Mouse (Mus musculus): ENCODE data around the gene Poc1b. TPM values are rescaled to one million over a fixed set of nuclear protein-coding genes. Genes with fewer than 3 reads are reported as not detected.

Gene Poc1b
- polyA plus RNA-seq, 1 experiment, result 10.2 TPM

GRCm38 (mm10) chr10:99200944-99201343 lies 94.1 kb downstream of the Poc1b start:
- 78% methylated on average over 5 of the region's 5 CpGs for WGBS
- H3K36me3 ChIP-seq (ENCODE audit: control insufficient read depth, insufficient read depth, low read length), result no peaks in the 10 kb centered on the region
- no peak overlapping the region for H3K4me3 ChIP-seq (ENCODE audit: insufficient read depth, low read depth, low read length)
- no peaks in the 10 kb centered on the region for H3K27me3 ChIP-seq (replicated peaks; ENCODE audit: control insufficient read depth, insufficient read depth, low read length)
- peak; percentile 51 for DNase-seq
- no peak overlapping the region for H3K27ac ChIP-seq (ENCODE audit: insufficient read depth, low read depth, low read length)
- TF ChIP-seq POLR2A (IDR thresholded peaks at IDR 0.05; ENCODE audit: low read depth, low read length), result no peak
- no peak for TF ChIP-seq CTCF (conservative IDR thresholded peaks at IDR 0.05; ENCODE audit: insufficient read depth, insufficient read length, low read depth, low read length)
- peaks cover 6% of the 10 kb centered on the region; the same call in 1 of the 2 replicates for H3K4me1 ChIP-seq (ENCODE audit: control insufficient read depth, insufficient read depth, low read length)

GRCm38 (mm10) chr10:99201786-99202185 lies 95.0 kb downstream of the Poc1b start:
- no peaks in the 10 kb centered on the region for H3K27me3 ChIP-seq (replicated peaks; ENCODE audit: control insufficient read depth, insufficient read depth, low read length)
- peak; percentile 52 for DNase-seq

GRCm38 (mm10) chr10:99202363-99202762 lies 95.5 kb downstream of the Poc1b start:
- Histone ChIP-seq H3K27me3 (replicated peaks; ENCODE audit: control insufficient read depth, insufficient read depth, low read length) (no peaks in the 10 kb centered on the region), H3K36me3 (ENCODE audit: control insufficient read depth, insufficient read depth, low read length) (no peaks in the 10 kb centered on the region), H3K27ac (ENCODE audit: insufficient read depth, low read depth, low read length) (no peak overlapping the region), H3K4me1 (ENCODE audit: control insufficient read depth, insufficient read depth, low read length) (peaks cover 6% of the 10 kb centered on the region; the same call in 1 of the 2 replicates), H3K4me3 (ENCODE audit: insufficient read depth, low read depth, low read length) (no peak overlapping the region)
- TF ChIP-seq POLR2A (IDR thresholded peaks at IDR 0.05; ENCODE audit: low read depth, low read length), result no peak
- TF ChIP-seq CTCF (conservative IDR thresholded peaks at IDR 0.05; ENCODE audit: insufficient read depth, insufficient read length, low read depth, low read length), result no peak
- peak; percentile 32 for DNase-seq
- 44% methylated on average over 8 of the region's 8 CpGs for WGBS

More at GRCm38 (mm10) chr10:99201786-99202185, 95.0 kb downstream of the Poc1b start:
- 28% methylated on average over 1 of the region's 1 CpGs for WGBS
- TF ChIP-seq CTCF (conservative IDR thresholded peaks at IDR 0.05; ENCODE audit: insufficient read depth, insufficient read length, low read depth, low read length), result no peak
- TF ChIP-seq POLR2A (IDR thresholded peaks at IDR 0.05; ENCODE audit: low read depth, low read length), result no peak
- Histone ChIP-seq H3K4me1 (ENCODE audit: control insufficient read depth, insufficient read depth, low read length) (peaks cover 6% of the 10 kb centered on the region; the same call in 1 of the 2 replicates), H3K27ac (ENCODE audit: insufficient read depth, low read depth, low read length) (no peak overlapping the region), H3K36me3 (ENCODE audit: control insufficient read depth, insufficient read depth, low read length) (no peaks in the 10 kb centered on the region), H3K4me3 (ENCODE audit: insufficient read depth, low read depth, low read length) (no peak overlapping the region)

GRCm38 (mm10) chr10:99203163-99203562 lies 96.3 kb downstream of the Poc1b start:
- Histone ChIP-seq H3K27ac (ENCODE audit: insufficient read depth, low read depth, low read length) (no peak overlapping the region; the same call in 1 of the 2 replicates), H3K27me3 (replicated peaks; ENCODE audit: control insufficient read depth, insufficient read depth, low read length) (no peaks in the 10 kb centered on the region), H3K36me3 (ENCODE audit: control insufficient read depth, insufficient read depth, low read length) (no peaks in the 10 kb centered on the region), H3K4me3 (ENCODE audit: insufficient read depth, low read depth, low read length) (no peak overlapping the region), H3K4me1 (ENCODE audit: control insufficient read depth, insufficient read depth, low read length) (peaks cover 6% of the 10 kb centered on the region; the same call in 1 of the 2 replicates)
- 73% methylated on average over 5 of the region's 5 CpGs for WGBS
- no peak for TF ChIP-seq CTCF (conservative IDR thresholded peaks at IDR 0.05; ENCODE audit: insufficient read depth, insufficient read length, low read depth, low read length)
- TF ChIP-seq POLR2A (IDR thresholded peaks at IDR 0.05; ENCODE audit: low read depth, low read length), result no peak
- no peak for DNase-seq

GRCm38 (mm10) chr10:99203577-99204487 lies 97.0 kb downstream of the Poc1b start:
- H3K4me1 ChIP-seq (ENCODE audit: control insufficient read depth, insufficient read depth, low read length), result peaks cover 9% of the 10 kb centered on the region; the same call in 1 of the 2 replicates
- peak overlapping the region; percentile 38 for H3K4me3 ChIP-seq (ENCODE audit: insufficient read depth, low read depth, low read length)
- DNase-seq, result peak; percentile 56
- H3K27me3 ChIP-seq (replicated peaks; ENCODE audit: control insufficient read depth, insufficient read depth, low read length), result no peaks in the 10 kb centered on the region
- no peaks in the 10 kb centered on the region for H3K36me3 ChIP-seq (ENCODE audit: control insufficient read depth, insufficient read depth, low read length)
- peak overlapping the region; percentile 81 for H3K27ac ChIP-seq (ENCODE audit: insufficient read depth, low read depth, low read length)
- no peak for TF ChIP-seq CTCF (conservative IDR thresholded peaks at IDR 0.05; ENCODE audit: insufficient read depth, insufficient read length, low read depth, low read length)
- WGBS, result 17% methylated on average over 29 of the region's 29 CpGs

GRCm38 (mm10) chr10:99204553-99204952 lies 97.7 kb downstream of the Poc1b start:
- Histone ChIP-seq H3K27ac (ENCODE audit: insufficient read depth, low read depth, low read length) (peak overlapping the region; percentile 71; the same call in 1 of the 2 replicates), H3K4me1 (ENCODE audit: control insufficient read depth, insufficient read depth, low read length) (peaks cover 15% of the 10 kb centered on the region; the same call in 1 of the 2 replicates), H3K36me3 (ENCODE audit: control insufficient read depth, insufficient read depth, low read length) (no peaks in the 10 kb centered on the region), H3K27me3 (replicated peaks; ENCODE audit: control insufficient read depth, insufficient read depth, low read length) (no peaks in the 10 kb centered on the region), H3K4me3 (ENCODE audit: insufficient read depth, low read depth, low read length) (peak overlapping the region; percentile 60)
- TF ChIP-seq CTCF (conservative IDR thresholded peaks at IDR 0.05; ENCODE audit: insufficient read depth, insufficient read length, low read depth, low read length), result no peak
- peak; percentile 21 for TF ChIP-seq POLR2A (IDR thresholded peaks at IDR 0.05; ENCODE audit: low read depth, low read length)
- peak; percentile 56 for DNase-seq
- 16% methylated on average over 11 of the region's 11 CpGs for WGBS

- no peaks in the 10 kb centered on the region for H3K27me3 ChIP-seq (replicated peaks; ENCODE audit: control insufficient read depth, insufficient read depth, low read length)
- no peak for DNase-seq
- 63% methylated on average over 2 of the region's 2 CpGs for WGBS
- H3K27ac ChIP-seq (ENCODE audit: insufficient read depth, low read depth, low read length), result no peak overlapping the region
- peaks cover 16% of the 10 kb centered on the region; the same call in 1 of the 2 replicates for H3K4me1 ChIP-seq (ENCODE audit: control insufficient read depth, insufficient read depth, low read length)
- no peaks in the 10 kb centered on the region for H3K36me3 ChIP-seq (ENCODE audit: control insufficient read depth, insufficient read depth, low read length)
- no peak overlapping the region for H3K4me3 ChIP-seq (ENCODE audit: insufficient read depth, low read depth, low read length)
- TF ChIP-seq POLR2A (IDR thresholded peaks at IDR 0.05; ENCODE audit: low read depth, low read length) (no peak), CTCF (conservative IDR thresholded peaks at IDR 0.05; ENCODE audit: insufficient read depth, insufficient read length, low read depth, low read length) (no peak)
Observed at GRCm38 (mm10) chr10:99207121-99207520, 100.3 kb downstream of the Poc1b start.
